Mouse (Mus musculus) forelimb bud, embryonic 11.5 days (tissue): ENCODE measurements at regions not wholly inside any gene's neighbourhood (a gene's known extent, or its start where the extent isn't known, plus 50 kb on each side); places are given as distances from the start of the nearest gene placed in this dataset.

Experiments used
- DNase-seq: peaks from one replicate; pipeline ENCODE4 v3.0.0-alpha.2; 2012; ENCODE audit warnings: low read depth, low spot score

DNA sequence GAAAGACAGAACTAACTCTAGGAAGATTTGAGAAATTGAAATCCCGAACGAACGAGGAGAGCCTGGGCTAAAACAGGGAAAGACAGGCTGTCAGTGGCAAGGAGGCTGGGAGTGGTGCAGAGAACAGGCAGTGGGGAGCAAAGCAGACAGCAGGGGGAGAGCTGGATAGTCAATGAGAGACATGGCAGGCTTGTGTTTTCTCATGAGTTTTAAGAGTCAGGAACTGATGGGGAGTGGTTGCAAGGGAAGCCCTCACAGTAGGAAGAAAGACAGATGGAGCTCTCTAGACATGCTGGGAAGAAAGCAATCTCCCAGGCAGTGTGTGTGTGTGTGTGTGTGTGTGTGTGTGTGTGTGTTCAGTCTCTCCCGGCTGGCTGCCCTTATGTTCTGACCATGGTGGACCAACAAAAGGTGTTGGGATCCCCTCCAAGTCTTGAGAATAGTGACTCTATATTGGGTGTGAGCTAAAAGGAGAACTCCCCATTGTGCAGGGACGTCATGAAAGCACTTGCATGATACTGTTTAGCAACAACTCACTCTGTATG lies 577.9 kb downstream of the Plcl1 start:
- DNase-seq, result no peak

DNA sequence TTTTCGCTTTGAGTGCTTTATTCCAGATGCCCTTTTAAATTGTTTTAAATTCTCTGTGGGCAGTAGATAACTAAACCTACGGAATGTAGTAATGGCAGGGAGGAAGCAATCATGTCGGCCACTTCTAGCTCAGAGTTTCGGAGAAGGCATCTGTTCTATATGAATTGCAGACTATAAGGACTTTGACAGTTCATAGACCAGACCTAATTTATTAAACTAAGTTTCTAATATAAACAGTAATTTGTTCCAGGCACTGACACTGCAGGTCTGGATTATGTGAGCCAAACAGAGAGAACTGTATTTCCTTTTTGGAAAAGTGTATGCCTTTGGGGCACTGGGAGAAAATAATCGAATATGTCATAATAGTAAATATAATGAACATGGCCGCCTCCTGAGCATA lies 591.4 kb downstream of the Plcl1 start:
- peak; percentile 43 for DNase-seq
